Mouse (Mus musculus): ENCODE measurements at regions not wholly inside any gene's neighbourhood (a gene's known extent, or its start where the extent isn't known, plus 50 kb on each side); places are given as distances from the start of the nearest gene placed in this dataset.

GRCm38 (mm10) chr16:42676406-42677075 is 199.1 kb upstream of the Zbtb20 start:
- TF ChIP-seq CTCF (conservative IDR thresholded peaks at IDR 0.05; ENCODE audit: low read length) (no peak), NANOG (IDR thresholded peaks at IDR 0.05; ENCODE audit: borderline replicate concordance, low read length) (no peak)
